Mouse (Mus musculus) midbrain, embryonic 14.5 days (tissue): ENCODE results near the gene Gm1979. TPM values are rescaled to one million over a fixed set of nuclear protein-coding genes. Genes with fewer than 3 reads are reported as not detected.
"Not testable (repeated sequence)": the region's sequence is repeated elsewhere in the genome, so short reads cannot be mapped to it uniquely, and the experiment has no call there.

ENCODE experiments used
- ATAC-seq: fragments of 200-750 bp; cut with Nextera tagmentation; 2 replicates; pipeline ENCODE4 v1.8.0; 2017; ENCODE audit warnings: moderate number of reproducible peaks, moderate library complexity; ENCODE audit not compliant: low FRiP score, low TSS enrichment
- DNase-seq: peaks from one replicate; pipeline ENCODE4 v3.0.0-alpha.2; 2015
- H3K27ac ChIP-seq: fragments of 300-500 bp; sonication (generic); replicated peaks from 2 replicates; pipeline ENCODE4 v1.5.1; 2014; ENCODE audit warnings: mild to moderate bottlenecking, low read depth, low read length, moderate library complexity
- H3K27me3 ChIP-seq: fragments of 300-500 bp; sonication (generic); 2 replicates; pipeline ENCODE4 v1.6.1; 2014; ENCODE audit warnings: low read length, control low read depth, mixed read lengths; ENCODE audit not compliant: control insufficient read depth, insufficient read depth
- H3K36me3 ChIP-seq: fragments of 300-500 bp; sonication (generic); 2 replicates; pipeline ENCODE4 v1.6.1; 2014; ENCODE audit warnings: low read length, control low read depth; ENCODE audit not compliant: control insufficient read depth, insufficient read depth
- H3K4me1 ChIP-seq: fragments of 300-500 bp; sonication (generic); 2 replicates; pipeline ENCODE4 v1.6.1; 2014; ENCODE audit warnings: mild to moderate bottlenecking, antibody characterized with exemption, low read length, control low read depth; ENCODE audit not compliant: control insufficient read depth, insufficient read depth
- H3K4me2 ChIP-seq: fragments of 300-500 bp; sonication (generic); 2 replicates; pipeline ENCODE4 v1.6.1; 2014; ENCODE audit warnings: mild to moderate bottlenecking, low read length, moderate library complexity
- H3K4me3 ChIP-seq: fragments of 300-500 bp; sonication (generic); replicated peaks from 2 replicates; pipeline ENCODE4 v1.5.1; 2014; ENCODE audit warnings: low read depth, low read length
- H3K9ac ChIP-seq: fragments of 300-500 bp; sonication (generic); replicated peaks from 2 replicates; pipeline ENCODE4 v1.6.1; 2014; ENCODE audit warnings: mild to moderate bottlenecking, low read length, moderate library complexity
- H3K9me3 ChIP-seq: fragments of 300-500 bp; sonication (generic); 2 replicates; pipeline ENCODE4 v1.6.1; 2016; ENCODE audit warnings: low read length, control low read depth, mixed read lengths; ENCODE audit not compliant: control insufficient read depth
- WGBS: fragments of 180-500 bp; shearing (Covaris S2); extraction: QIAGEN DNeasy Blood & Tissue Kit; methylation state at CpG from one replicate; pipeline ENCODE4 v1.1.7; 2014; 5-methylcytosine and 5-hydroxymethylcytosine counted together
- polyA plus RNA-seq: library from polyadenylated mRNA; unstranded; fragments of >200 nt; fragmentation: Nextera tagmentation; extraction: Ambion mirVana; gene quantifications from 2 replicates; pipeline ENCODE4 v1.2.1, GENCODE M21; 2014

Gene Gm1979
- polyA plus RNA-seq, 1 experiment from 2014 or later = 0.36 TPM

DNA sequence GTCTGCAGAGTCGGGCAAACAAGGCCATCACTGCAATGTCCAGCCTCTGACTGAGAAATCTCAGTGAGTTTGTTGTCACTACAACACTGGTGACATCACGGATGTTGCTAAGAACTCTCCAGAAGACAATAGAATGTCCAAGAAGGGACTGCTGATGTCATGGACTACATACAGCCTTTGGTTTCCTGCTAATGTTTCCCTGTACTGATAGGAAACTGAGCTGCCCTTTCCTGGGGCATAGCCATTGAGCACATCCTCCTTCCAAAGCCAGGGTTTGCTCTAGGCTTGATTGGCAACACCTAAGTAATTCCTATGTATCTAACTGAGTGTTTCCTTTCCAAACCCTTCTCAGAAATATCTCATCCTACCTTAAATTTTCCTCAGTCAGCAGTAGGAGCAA is 50.3 kb downstream of the Gm1979 start, which contains the start of gene Gm21671:
Gene Gm21671 (minus strand): TSS at position 101 of the 400 bp plus-strand sequence.
- not testable (repeated sequence) for H3K4me3 ChIP-seq, H3K27me3 ChIP-seq, H3K9me3 ChIP-seq, ATAC-seq, DNase-seq, H3K9ac ChIP-seq, H3K36me3 ChIP-seq, H3K4me2 ChIP-seq, H3K27ac ChIP-seq, H3K4me1 ChIP-seq
- 85% methylated on average over 2 of the region's 2 CpGs for WGBS

Other genes with a start within 250 kb of the Gm1979 start
- gene Actr3b, start 244.8 kb downstream of the Gm1979 start, polyA plus RNA-seq = 28.9 and 31.2 TPM in 2 replicates
- gene Gm21663, start 62.4 kb downstream of the Gm1979 start, polyA plus RNA-seq = not detected in 2 replicates
- 0.09 and 0.18 TPM in 2 replicates for gene Gm21671, start 50.4 kb downstream of the Gm1979 start, polyA plus RNA-seq
- 0.18 TPM in 1 of 2 replicates, not detected in the other for gene Gm21680, start 32.1 kb downstream of the Gm1979 start, polyA plus RNA-seq
- 0.28 TPM in 1 of 2 replicates, not detected in the other for gene Gm21698, start 16.1 kb downstream of the Gm1979 start, polyA plus RNA-seq
- gene Gm5862, start 18.1 kb upstream of the Gm1979 start, polyA plus RNA-seq = 0.11 TPM in 1 of 2 replicates, not detected in the other
- gene Speer4a, start 34.8 kb upstream of the Gm1979 start, polyA plus RNA-seq = 0.22 TPM in 1 of 2 replicates, not detected in the other
- 0.09 and 0.20 TPM in 2 replicates for gene Gm7347, start 53.8 kb upstream of the Gm1979 start, polyA plus RNA-seq
- gene Gm10471, start 84.5 kb upstream of the Gm1979 start, polyA plus RNA-seq = 0.18 TPM in 1 of 2 replicates, not detected in the other
- gene 5031410I06Rik, start 100.6 kb upstream of the Gm1979 start, polyA plus RNA-seq = 0.24 and 0.32 TPM in 2 replicates
- 0.11 TPM in 1 of 2 replicates, not detected in the other for gene Gm10220, start 116.6 kb upstream of the Gm1979 start, polyA plus RNA-seq